Mouse (Mus musculus) lung, adult 2 months (tissue): Measurements from ENCODE around the gene Otos.

Experiments
- CTCF ChIP-seq: fragments of 200-500 bp; IDR thresholded peaks from 2 replicates; pipeline ENCODE4 v1.5.1; 2011; ENCODE audit warnings: mild to moderate bottlenecking, low read length, control low read depth; ENCODE audit not compliant: insufficient read depth
- POLR2A ChIP-seq: fragments of 200-500 bp; IDR thresholded peaks from 2 replicates; pipeline ENCODE4 v1.6.1; 2011; ENCODE audit warnings: low read depth, mild to moderate bottlenecking, control low read depth, low read length, borderline replicate concordance; ENCODE audit errors: extremely low read depth

DNA sequence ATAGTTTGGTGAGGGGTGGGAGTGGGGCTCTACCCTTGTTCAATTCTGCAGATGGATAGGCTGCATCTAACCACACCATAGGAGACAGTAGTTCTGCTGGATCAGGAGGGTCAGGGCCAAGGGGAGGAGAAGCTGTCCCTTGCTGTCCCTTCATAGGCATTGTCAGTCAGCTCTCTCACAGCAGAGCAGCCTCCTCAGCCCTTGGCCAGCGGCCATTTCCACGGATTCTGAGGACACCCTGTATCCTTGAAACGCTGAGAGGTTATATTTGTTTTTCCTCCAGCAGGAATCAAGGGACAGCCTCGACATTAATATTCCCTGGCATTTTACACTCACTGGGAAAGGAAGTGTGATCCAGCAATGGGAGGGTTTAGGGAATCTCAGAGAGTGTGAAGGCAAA, 30.3 kb downstream of the Otos start:
- TF ChIP-seq CTCF (no peak), POLR2A (no peak)
